Mouse (Mus musculus): Measurements from ENCODE around the gene Flot2. TPM values are rescaled to one million over a fixed set of nuclear protein-coding genes. Genes with fewer than 3 reads are reported as not detected.
"Not testable (repeated sequence)": the region's sequence is repeated elsewhere in the genome, so short reads cannot be mapped to it uniquely, and the experiment has no call there.

Gene Flot2
- total RNA-seq (2021) = 10 to 100 TPM; 85.1 to 90.8 TPM

DNA sequence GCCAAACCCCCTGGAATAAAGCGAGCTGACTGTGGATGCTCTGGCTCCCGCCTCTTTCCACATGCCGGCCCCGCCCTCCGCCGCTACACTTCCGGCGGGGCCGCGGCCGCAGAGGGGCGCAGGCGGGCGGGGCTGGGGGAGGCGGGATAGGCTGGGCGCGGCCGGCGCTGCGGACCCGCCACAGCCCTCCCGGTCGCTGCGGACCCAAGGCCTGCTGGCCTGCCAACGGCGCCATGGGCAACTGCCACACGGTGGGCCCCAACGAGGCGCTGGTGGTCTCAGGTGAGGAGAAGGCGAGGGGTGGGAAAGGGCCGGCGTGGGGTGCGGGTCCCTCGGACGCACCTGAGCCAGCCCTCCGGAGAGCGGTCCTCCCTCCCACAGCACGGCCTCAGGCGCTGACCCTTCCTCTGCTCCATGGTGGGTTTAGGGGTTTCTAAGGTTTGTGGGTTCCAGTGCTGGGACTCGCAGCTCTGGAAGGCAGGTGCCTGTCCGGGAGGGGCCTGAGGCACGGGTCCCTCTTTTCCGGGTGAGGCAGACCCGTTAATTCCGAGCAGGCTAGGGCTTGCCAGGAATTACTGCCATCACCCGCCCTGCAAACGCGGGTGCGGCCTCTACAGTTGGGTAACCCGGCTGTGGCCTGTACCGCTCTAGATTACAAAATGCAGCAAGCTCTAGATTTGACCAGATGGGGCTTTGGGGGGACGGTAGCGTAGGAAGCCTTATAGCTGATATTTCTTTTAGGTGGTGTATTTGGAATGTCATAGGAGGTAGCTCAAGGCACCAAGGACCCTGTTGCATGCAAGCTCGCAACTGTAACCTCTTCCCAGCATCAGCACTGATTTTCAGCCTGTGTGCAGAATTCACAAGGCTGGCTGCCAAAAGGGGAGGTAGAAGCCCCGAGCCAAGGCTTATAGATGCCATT is at the start of gene Flot2:
Gene Flot2 (plus strand): TSS at position 101 of the 922 bp plus-strand sequence.
- intact Hi-C loops (cut with DNase I) = no loop called here
- DNase-seq = peak; percentile 66 to 74

DNA sequence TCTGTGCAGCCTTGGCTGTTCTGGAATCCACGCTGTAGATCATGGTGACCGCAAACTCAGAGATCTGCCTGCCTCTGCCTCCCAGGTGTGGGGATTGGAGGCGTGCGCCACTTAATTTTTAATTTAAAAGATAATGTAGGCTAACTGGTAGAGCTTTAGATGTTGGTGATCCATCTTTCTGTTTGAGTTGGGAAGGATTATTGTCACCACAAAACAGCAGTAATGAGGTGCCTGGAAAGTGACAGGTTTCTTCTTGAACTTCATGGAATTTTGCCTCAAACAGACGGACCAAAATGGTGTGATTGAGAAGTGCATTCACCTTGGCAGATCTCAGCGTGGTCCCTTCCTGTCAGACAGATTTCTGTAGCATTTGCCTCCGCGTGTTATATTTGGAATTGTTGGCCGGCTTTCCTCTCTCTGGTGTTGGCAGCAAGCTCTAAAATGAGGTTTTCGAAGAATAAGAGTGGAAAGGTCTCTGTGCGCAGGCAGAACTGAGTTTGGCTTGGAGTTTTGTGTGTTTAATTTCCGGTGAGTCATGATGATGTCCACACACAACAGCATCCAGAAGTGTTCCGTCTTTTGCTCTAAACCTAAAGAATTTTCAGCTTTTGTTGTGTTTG is 48.5 kb upstream of the Flot2 start:
- peak; percentile 38 to 41 for DNase-seq
- intact Hi-C loops (cut with DNase I) = no loop called here

DNA sequence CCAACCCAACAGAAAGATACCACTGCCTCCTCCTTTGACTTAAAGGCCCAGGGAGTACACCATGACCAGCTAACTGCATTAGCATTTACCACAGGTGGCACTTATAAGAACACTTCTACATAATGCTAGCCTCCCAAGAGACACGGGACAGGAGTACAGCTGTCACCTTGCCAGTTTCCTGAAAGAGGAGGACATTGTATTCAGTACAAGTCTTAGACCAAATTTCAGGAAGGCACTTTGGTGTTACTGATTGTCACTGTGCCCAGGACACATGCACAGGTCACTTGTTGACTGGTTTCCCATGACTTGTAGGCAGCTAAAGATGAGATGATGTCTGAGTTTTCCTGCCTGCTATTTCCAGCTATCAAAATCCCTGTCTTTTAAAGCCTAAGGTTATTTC is 42.2 kb upstream of the Flot2 start:
- intact Hi-C loops (cut with DNase I) = no loop called here

DNA sequence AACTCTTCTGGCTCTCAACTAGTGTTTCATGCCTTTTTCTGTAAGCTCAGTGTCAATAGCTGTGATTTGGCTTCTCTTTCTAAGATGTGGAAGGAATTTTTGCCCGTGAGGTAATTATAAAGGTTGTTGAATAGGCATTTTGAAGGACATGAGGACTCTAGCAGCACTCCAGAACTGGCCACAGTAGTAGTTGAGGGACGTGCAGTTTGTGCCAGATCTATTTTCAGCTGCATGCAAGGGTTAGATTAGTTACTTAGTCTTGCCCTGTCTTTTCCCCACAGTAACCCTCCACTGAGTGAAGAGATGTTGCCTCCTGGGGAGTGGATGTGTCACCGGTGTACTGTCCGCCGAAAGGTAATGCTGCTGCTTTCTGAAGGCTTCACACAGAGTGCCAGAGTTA is 31.3 kb upstream of the Flot2 start:
- DNase-seq = peak; percentile 53 to 58
- intact Hi-C loops (cut with DNase I) = no loop called here

More for the DNA sequence above, 42.2 kb upstream of the Flot2 start:
- no peak for DNase-seq

DNA sequence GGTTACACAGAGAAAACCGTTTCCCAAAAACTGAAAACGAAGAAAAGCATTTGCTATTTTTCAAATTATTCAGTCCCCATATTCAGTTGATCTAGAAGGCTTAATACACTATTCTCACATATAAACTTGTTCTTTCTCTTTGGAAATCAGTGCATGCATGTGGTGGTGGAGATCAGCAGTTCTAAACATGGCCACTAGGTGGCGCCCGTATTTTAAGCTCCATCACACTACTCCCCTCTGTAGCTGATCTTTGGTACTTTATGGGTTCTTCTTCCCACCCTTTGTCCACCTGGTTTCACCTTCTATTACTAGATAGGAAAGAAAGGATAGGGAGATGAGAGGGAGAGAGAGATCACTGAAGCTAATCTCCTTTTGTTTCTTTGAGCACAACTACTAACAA is 18.1 kb upstream of the Flot2 start:
- peak; percentile 73 to 86 for DNase-seq
- intact Hi-C loops (cut with DNase I) = loop anchor here (2.0 kb wide), 1 partner anchor 159 kb away; no protein-coding TSS in a partner anchor

DNA sequence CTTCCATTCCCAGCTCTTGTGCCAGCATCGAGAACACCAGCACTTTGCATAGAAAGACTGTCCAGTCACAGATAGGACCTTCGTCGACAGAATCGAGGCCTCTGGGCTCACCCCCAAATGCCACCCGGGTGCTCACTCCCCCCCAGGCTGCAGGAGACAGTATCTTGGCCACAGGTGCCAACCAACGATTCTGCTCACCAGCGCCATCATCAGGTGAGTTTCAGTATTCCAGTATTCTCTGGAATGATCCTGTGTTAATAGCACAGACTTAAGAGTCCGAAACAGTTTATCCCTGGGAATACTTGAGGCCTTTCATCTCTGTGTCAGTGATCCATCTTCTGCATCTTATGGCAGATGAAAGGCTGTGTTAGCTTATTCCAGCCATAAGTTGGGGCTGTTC is 14.1 kb upstream of the Flot2 start:
- peak in 1 of 2 experiments; percentile 61 for DNase-seq
- intact Hi-C loops (cut with DNase I) = no loop called here

DNA sequence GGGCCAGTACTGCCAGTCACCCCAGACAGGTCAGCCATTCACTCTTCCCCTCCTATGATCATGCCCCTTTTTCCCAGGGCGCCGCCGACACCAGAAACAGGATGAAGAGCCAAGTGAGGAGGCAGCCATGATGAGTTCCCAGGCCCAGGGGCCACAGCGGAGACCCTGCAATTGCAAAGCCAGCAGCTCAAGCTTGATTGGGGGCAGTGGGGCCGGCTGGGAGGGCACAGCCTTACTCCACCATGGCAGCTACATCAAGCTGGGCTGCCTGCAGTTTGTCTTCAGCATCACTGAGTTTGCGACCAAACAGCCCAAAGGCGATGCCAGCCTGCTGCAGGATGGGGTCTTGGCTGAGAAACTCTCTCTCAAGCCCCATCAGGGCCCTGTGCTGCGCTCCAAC is 8.5 kb upstream of the Flot2 start:
- intact Hi-C loops (cut with DNase I) = no loop called here
- DNase-seq = no peak

DNA sequence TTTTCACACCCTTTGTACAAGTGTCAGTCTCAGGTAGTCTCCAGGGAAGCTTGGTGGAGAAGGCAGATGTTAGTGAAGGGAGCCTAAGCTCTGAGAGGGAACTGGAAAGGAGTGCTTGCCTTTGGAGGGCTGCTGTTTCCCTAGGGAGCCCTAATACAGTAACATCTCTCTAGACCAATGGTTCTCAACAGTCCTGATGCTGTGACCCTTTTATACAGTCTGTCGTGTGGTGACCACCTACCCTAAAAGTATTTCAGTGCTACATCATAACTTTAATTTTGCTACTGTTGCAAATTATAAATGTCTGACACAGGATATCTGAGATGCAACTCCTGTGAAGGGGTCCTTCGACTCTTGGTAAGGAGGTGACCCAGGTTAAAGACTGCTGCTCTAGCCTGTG is 7.1 kb upstream of the Flot2 start:
- intact Hi-C loops (cut with DNase I) = no loop called here
- DNase-seq = no peak

DNA sequence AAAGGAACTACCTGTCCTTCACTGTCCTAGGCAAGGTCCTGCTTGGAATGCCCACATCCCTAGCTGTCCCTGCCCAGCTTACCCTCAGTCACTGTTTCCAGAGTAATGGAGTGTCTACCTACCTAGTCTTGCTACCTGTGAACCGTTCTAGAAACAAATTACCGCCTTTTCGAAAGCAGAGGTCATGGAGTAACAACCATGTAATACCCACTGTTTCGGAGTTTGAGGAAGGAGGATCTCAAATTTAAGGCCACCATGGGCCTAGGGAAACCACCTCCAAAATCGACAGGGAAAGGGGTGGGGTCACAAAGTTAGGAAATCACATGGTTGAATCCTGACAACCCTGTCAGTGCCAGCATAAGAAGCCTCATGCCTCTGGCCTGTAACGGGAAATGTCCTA is 6.3 kb upstream of the Flot2 start:
- intact Hi-C loops (cut with DNase I) = no loop called here
- no peak for DNase-seq

DNA sequence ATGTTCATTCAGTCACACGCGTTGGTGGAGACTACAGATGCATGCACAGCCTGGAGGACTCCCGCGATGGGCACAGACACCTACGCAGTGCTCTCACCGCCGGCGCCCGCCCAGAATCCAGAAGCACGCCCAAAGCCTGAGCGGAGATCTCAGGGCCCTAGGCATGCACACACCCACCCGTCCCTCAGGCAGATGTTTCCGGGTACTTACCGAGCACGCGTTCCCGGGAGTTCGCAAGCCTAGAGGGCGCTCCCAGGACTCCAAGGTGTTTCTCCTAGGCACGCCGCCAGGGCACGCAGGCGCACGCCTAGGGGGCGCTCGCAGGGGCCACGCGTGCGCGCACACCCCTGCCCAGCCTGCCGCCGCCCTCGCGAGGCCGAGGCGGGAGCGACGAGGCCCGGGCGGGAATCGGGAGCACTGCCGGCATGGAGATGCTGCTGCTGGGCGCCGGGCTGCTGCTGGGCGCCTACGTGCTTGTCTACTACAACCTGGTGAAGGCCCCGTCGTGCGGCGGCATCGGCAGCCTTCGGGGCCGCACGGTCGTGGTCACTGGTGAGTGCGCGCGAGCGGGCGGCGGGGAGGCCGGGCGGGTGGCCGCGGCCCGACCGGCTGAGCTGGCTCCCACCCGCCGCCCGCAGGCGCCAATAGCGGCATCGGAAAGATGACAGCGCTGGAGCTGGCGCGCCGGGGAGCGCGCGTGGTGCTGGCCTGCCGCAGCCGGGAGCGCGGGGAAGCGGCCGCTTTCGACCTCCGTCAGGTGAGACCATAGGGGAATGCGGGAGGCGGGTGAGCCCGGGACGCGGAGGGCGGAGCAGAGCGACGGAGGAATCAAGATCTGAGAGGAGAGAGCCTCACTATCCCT is 5.6 kb upstream of the Flot2 start, which contains the start of gene Dhrs13:
Gene Dhrs13 (plus strand): TSS at position 334 of the 862 bp plus-strand sequence.
- DNase-seq = peak; percentile 95 to 96
- intact Hi-C loops (cut with DNase I) = no loop called here

DNA sequence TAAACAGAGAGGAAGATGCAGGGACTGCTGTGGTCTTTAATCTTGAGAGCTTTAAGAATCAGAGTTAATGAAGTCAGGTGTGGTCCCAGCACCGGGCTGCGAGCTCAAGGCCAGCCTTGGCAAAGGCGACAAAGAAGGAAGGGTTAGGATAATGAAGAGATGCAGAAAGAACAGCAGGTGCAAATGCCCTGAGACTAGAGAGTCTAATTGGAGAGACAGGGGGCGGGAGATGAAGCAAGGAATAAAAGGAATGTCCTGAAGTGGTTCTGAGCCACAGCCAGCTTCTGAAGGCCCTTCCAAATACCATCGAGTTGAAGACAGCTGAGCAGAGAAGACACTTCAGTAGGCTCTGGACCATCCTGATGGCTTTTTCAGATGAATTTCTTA is 4.9 kb upstream of the Flot2 start:
- intact Hi-C loops (cut with DNase I) = no loop called here
- no peak for DNase-seq

DNA sequence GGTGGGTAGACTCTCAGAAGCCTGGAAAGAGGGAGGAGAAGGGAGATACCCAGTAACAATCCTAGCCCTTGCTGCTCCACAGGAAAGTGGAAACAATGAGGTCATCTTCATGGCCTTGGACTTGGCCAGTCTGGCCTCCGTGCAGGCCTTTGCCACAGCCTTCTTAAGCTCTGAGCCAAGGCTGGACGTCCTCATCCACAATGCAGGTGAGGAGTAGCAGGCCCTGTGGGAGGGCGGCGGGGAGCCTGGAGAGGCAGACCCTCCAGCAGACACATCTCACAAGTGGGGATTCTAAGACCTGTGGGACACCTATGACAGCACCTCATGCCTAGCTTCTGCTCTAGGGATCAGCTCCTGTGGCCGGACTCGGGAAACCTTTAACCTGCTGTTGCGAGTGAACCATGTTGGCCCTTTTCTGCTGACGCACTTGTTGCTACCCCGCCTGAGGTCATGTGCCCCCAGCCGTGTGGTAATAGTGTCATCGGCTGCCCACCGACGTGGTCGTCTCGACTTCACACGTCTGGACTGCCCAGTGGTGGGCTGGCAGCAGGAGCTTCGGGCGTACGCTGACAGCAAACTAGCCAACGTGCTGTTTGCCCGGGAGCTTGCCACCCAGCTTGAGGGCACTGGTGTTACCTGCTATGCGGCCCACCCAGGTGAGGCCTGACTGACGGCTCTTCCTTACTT is 3.7 kb upstream of the Flot2 start:
- DNase-seq = no peak
- intact Hi-C loops (cut with DNase I) = no loop called here

DNA sequence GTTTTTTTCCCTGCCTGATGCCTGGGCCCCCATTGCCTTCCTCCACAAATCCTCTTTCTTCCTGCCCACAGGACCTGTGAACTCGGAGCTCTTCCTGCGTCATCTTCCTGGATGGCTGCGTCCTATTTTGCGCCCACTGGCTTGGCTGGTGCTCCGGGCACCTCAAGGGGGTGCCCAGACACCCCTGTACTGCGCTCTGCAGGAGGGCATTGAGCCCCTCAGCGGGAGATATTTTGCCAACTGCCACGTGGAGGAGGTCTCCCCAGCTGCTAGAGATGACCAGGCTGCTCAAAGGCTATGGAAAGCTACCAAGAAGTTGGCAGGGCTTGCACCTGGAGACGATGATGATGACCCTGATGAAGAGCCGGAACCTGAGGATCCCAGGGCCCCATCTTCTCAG is 940 bp upstream of the Flot2 start:
- intact Hi-C loops (cut with DNase I) = no loop called here
- no peak for DNase-seq

DNA sequence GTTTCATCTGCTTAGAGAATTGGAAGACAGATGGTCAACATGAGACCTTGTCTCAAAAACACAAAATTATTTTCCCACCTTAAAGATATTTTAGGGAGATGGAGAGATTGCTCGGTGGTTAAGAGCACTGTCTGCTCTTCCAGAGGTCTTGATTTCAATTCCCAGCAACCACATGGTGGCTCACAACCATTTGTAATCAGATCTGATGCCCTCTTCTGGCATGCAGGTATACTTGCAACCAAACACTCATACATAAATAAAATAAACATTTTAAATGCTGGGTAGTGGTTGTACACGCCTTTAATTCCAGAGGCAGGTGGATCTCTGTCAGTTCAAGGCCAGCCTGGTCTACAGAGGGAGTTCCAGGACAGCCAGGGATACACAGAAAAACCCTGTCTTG is 3.1 kb downstream of the Flot2 start:
- DNase-seq = no peak
- intact Hi-C loops (cut with DNase I) = no loop called here

DNA sequence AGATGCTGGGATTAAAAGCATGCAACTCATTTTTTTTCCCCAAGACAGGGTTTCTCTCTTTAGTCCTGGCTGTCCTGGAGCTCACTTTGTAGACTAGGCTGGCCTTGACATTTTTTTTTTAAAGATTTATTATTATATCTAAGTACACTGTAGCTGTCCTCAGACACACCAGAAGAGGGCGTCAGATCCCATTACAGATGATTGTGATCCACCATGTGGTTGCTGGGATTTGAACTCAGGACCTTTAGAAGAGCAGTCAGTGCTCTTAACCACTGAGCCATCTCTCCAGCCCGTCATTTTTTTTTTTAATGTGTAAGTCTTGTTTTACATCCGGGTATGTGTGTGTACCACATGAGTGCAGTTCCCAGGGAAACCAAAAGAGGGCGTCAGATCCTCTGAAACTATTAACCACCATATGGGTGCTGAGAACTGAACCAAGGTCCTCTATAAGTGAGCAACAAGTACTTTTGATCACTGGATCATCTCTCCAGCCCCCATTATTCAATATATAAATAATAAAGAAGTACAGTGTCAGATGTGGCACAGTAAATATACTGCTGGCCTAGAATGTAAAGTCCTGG is 4.6 kb downstream of the Flot2 start:
- intact Hi-C loops (cut with DNase I); DNase-seq: not testable (repeated sequence)

DNA sequence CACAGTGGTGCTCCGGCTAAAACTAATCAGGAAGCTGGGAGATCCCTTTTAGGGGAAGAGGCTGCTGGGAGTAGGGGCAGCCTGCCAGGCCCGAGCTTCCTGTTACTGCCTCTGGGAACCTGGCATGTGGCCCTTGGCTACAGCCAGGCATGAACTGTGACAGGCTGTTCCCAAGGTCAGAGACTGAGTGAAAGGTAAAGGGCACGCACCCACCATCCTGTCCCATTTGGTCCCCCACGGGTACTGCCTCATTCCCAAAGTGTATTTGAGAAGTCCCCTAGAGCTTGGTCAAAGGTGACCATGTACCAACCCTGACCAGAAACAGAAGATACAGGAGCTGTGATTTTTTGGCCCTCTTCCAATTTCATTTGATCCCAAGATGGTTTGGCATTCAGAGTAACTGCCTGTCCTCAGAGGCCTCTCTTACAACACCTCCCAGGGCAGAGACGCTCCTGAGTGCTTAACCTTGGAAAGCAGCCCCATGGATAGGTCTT is 7.1 kb downstream of the Flot2 start:
- intact Hi-C loops (cut with DNase I) = no loop called here

DNA sequence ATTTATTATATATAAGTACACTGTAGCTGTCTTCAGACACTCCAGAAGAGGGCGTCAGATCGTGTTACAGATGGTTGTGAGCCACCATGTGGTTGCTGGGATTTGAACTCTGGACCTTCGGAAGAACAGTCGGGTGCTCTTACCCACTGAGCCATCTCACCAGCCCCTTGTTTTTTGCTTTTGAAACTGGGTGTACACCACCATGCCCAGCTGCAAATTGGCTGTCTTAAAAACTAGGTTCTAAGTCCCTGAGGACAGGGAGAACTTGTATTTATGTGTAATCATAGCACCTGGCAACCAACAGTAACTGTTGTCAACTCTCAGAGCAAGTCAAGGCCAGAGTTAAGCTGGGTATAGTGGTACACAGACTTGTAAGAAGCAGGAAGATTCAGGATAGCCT is 10.9 kb downstream of the Flot2 start:
- intact Hi-C loops (cut with DNase I); DNase-seq: not testable (repeated sequence)

More for the DNA sequence above, 7.1 kb downstream of the Flot2 start:
- peak; percentile 92 for DNase-seq

DNA sequence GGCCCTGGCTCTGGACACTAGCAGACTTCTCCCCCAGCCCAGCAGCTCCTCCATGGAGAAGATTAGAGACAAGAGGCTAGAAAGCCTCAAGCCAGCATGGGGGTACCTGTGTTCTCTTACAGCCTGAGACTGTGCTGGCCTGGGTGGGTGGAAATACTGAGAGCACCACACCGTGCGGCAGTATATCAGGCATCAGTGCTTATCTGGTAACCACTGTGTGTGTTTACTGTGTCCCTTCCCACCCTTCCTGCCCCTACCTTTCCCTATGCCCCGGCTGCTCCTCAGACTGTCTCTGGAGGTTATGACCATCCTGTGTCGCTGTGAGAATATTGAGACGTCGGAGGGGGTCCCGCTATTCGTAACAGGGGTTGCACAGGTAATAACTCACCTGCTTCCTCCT is 15.3 kb downstream of the Flot2 start:
- intact Hi-C loops (cut with DNase I) = no loop called here
- no peak for DNase-seq

DNA sequence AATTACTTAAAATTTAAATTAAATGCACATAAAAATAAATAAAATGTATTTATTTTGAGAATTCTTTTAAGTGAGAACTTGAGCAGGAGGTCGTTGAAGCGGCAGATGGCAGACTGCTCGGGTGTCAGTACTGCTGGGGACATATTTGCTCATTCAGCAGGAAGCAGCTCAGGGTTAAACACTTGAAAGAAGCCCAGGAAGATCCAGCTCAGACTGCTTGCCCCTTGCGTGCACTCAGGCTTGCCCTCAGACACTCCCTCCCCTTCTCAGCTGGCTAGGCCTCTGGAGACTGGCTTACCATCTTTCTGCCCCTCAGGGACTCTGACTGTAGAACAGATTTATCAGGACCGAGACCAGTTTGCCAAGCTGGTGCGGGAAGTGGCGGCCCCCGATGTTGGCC is 19.2 kb downstream of the Flot2 start:
- intact Hi-C loops (cut with DNase I) = no loop called here
- no peak for DNase-seq

Data from heart, postnatal 10 days (tissue).